Mouse (Mus musculus) forebrain, embryonic 11.5 days (tissue): ENCODE measurements at regions not wholly inside any gene's neighbourhood (a gene's known extent, or its start where the extent isn't known, plus 50 kb on each side); places are given as distances from the start of the nearest gene placed in this dataset.
"Not testable (repeated sequence)": the region's sequence is repeated elsewhere in the genome, so short reads cannot be mapped to it uniquely, and the experiment has no call there.

Source experiments
- ATAC-seq: fragments of 200-750 bp; cut with Nextera tagmentation; replicated peaks from 2 replicates; pipeline ENCODE4 v1.8.0; 2017; ENCODE audit warnings: moderate TSS enrichment; ENCODE audit not compliant: low FRiP score
- DNase-seq: peaks from one replicate; pipeline ENCODE4 v3.0.0-alpha.2; 2017; ENCODE audit warnings: low spot score
- H3K27ac ChIP-seq: fragments of 300-500 bp; sonication (generic); 2 replicates; pipeline ENCODE4 v1.5.1; 2014; ENCODE audit warnings: low read depth, low read length
- H3K27me3 ChIP-seq: fragments of 300-500 bp; sonication (generic); 2 replicates; pipeline ENCODE4 v1.6.1; 2014; ENCODE audit warnings: mild to moderate bottlenecking, low read length, mixed read lengths; ENCODE audit not compliant: control insufficient read depth, insufficient read depth
- H3K36me3 ChIP-seq: fragments of 300-500 bp; sonication (generic); 2 replicates; pipeline ENCODE4 v1.6.1; 2014; ENCODE audit warnings: mild to moderate bottlenecking, low read length, moderate library complexity, mixed read lengths; ENCODE audit not compliant: control insufficient read depth, insufficient read depth
- H3K4me1 ChIP-seq: fragments of 300-500 bp; sonication (generic); replicated peaks from 2 replicates; pipeline ENCODE4 v1.6.1; 2014; ENCODE audit warnings: low read length, mixed read lengths; ENCODE audit not compliant: control insufficient read depth, insufficient read depth
- H3K4me2 ChIP-seq: fragments of 300-500 bp; sonication (generic); 2 replicates; pipeline ENCODE4 v1.6.1; 2014; ENCODE audit warnings: low read depth, mild to moderate bottlenecking, low read length, moderate library complexity, mixed read lengths; ENCODE audit not compliant: severe bottlenecking
- H3K4me3 ChIP-seq: fragments of 300-500 bp; sonication (generic); 2 replicates; pipeline ENCODE4 v1.5.1; 2014; ENCODE audit warnings: low read depth, low read length
- H3K9ac ChIP-seq: fragments of 300-500 bp; sonication (generic); 2 replicates; pipeline ENCODE4 v1.6.1; 2014; ENCODE audit warnings: low read length
- H3K9me3 ChIP-seq: fragments of 300-500 bp; sonication (generic); 2 replicates; pipeline ENCODE4 v1.6.1; 2016; ENCODE audit warnings: low read length, mixed read lengths; ENCODE audit not compliant: control insufficient read depth
- WGBS: fragments of 180-500 bp; shearing (Covaris S2); extraction: QIAGEN DNeasy Blood & Tissue Kit; methylation state at CpG from one replicate; pipeline ENCODE4 v1.1.7; 2014; 5-methylcytosine and 5-hydroxymethylcytosine counted together

DNA sequence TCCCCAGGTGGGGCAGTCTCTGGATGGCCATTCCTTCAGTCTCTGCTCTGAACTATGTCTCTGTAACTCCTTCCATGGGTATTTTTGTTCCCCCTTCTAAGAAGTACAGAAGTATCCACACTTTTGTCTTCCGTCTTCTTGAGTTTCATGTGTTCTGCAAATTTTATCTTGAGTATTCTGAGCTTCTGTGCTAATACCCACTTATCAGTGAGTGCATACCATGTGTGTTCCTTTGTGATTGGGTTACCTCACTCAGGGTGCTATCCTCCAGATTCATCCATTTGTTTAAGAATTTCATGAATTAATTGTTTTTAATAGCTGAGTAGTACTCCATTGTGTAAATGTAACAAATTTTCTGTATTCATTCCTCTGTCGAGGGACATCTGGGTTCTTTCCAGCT lies 563.5 kb downstream of the Kif20b start:
- H3K4me2 ChIP-seq, H3K4me1 ChIP-seq, H3K9me3 ChIP-seq, H3K36me3 ChIP-seq, H3K4me3 ChIP-seq, H3K27me3 ChIP-seq, DNase-seq, H3K9ac ChIP-seq, H3K27ac ChIP-seq, ATAC-seq: not testable (repeated sequence)
- 87% methylated on average over 2 of the region's 2 CpGs for WGBS

DNA sequence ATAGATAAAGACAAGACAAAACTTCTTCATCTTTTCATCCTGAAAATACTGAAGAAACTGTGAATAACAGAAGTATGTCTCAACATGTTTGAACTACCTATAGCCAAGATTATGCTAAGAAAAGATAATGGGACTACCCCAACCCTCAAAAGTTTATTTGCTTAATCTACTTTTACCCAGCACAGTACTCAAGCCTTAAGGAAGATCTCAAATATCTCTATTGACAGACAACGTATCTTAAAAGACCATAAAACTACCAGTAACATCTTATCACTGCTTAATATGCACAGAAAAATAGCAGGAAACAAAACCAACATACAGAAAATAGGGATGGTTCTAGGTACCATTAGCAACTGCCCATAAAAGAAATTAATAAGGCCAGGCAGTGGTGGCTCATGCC lies 560.3 kb downstream of the Kif20b start:
- Histone ChIP-seq H3K9me3 (no peaks in the 10 kb centered on the region), H3K36me3 (no peaks in the 10 kb centered on the region), H3K27ac (no peak overlapping the region), H3K4me3 (no peak overlapping the region), H3K27me3 (no peaks in the 10 kb centered on the region), H3K4me1 (no peaks in the 10 kb centered on the region), H3K9ac (no peak overlapping the region), H3K4me2 (no peak overlapping the region)
- DNase-seq (no peak), ATAC-seq (no peak)
- 81% methylated on average over 1 of the region's 1 CpGs for WGBS

DNA sequence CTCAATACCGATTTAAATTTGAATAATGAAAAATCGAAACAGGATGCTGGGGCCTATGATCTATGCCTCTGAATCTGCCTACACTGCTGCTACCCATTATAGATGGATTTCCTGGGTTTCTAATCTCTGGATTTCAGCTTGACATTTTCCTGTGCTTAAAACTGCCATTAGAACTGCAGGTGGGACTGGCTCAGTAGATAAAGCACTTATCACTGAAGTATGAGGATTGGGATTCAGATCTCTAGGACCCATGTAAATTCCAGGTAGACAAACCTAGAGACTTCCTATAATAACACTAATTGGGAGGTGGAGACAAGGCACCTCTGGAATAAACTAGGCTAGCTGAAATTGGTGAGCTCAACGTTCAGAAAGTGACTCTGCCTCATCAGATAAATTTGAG lies 531.8 kb downstream of the Kif20b start:
- no peaks in the 10 kb centered on the region for H3K9me3 ChIP-seq
- no peaks in the 10 kb centered on the region for H3K4me1 ChIP-seq
- no peaks in the 10 kb centered on the region for H3K36me3 ChIP-seq
- no peak overlapping the region for H3K27ac ChIP-seq
- no peaks in the 10 kb centered on the region for H3K27me3 ChIP-seq
- 75% methylated on average over 3 of the region's 3 CpGs for WGBS
- no peak overlapping the region for H3K9ac ChIP-seq
- no peak overlapping the region for H3K4me2 ChIP-seq
- no peak for ATAC-seq
- DNase-seq = no peak
- H3K4me3 ChIP-seq = no peak overlapping the region

DNA sequence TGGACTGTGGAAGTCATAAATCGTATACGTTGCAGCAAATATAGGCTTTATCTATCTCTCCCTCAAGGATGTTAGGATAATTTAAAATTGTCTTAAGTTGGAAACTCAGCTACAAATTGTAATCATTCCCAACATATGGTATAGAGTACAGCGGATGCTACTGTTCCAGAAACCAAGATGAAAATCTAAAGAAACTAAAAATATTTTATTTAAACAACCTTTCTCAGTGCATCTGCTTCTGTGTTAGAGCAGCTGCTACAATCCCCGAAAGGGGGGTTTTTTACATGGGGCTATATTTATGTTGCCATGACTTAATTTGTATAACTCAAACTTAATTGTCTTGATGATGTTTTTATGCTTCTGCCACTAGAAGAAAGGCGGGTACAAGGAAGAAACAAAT lies 520.3 kb downstream of the Kif20b start:
- Histone ChIP-seq H3K4me3 (no peak overlapping the region), H3K27ac (no peak overlapping the region), H3K4me2 (no peak overlapping the region), H3K36me3 (no peaks in the 10 kb centered on the region), H3K27me3 (no peaks in the 10 kb centered on the region), H3K9me3 (no peaks in the 10 kb centered on the region), H3K4me1 (no peaks in the 10 kb centered on the region), H3K9ac (no peak overlapping the region)
- ATAC-seq = no peak
- WGBS = 91% methylated on average over 5 of the region's 5 CpGs
- no peak for DNase-seq

DNA sequence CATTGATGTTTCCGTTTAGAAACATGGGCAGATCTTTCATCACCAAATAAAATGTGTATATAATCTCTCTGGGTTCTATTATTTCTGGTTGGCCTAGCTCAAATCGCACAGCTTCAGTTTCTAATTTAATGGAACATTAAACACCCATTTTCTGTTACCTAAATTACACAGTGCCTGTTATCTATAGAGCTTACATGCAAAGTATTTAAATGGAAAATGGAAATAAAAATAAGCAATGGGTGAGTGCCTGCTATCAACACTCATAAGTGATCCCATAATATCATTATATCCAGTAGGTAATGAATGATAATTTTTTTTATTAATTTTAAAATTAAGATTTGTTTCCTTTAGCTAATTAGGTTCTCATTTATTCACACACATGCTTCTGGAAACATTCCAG lies 515.9 kb downstream of the Kif20b start:
- WGBS = 80% methylated on average over 2 of the region's 2 CpGs
- no peak overlapping the region for H3K9ac ChIP-seq
- no peak for ATAC-seq
- H3K4me3 ChIP-seq = no peak overlapping the region
- no peak overlapping the region for H3K4me2 ChIP-seq
- no peaks in the 10 kb centered on the region for H3K36me3 ChIP-seq
- H3K27ac ChIP-seq = no peak overlapping the region
- H3K9me3 ChIP-seq = no peaks in the 10 kb centered on the region
- no peak for DNase-seq
- H3K4me1 ChIP-seq = no peaks in the 10 kb centered on the region
- no peaks in the 10 kb centered on the region for H3K27me3 ChIP-seq
